Mouse (Mus musculus) ES-Bruce4 (cell line): ENCODE data around the gene Kif6. TPM values are rescaled to one million over a fixed set of nuclear protein-coding genes. Genes with fewer than 3 reads are reported as not detected.

ENCODE experiments used
- H3K27ac ChIP-seq: 2 replicates; pipeline ENCODE4 v1.5.1; 2012; ENCODE audit warnings: low read length, inconsistent platforms; ENCODE audit not compliant: insufficient read depth
- H3K27me3 ChIP-seq: 2 replicates; pipeline ENCODE4 v1.6.1; 2012; ENCODE audit warnings: mild to moderate bottlenecking, low read length, inconsistent platforms; ENCODE audit not compliant: control insufficient read depth, poor library complexity, insufficient read depth, severe bottlenecking
- H3K36me3 ChIP-seq: 2 replicates; pipeline ENCODE4 v1.6.1; 2012; ENCODE audit warnings: inconsistent platforms, mild to moderate bottlenecking, low read length, moderate library complexity; ENCODE audit not compliant: control insufficient read depth, poor library complexity, insufficient read depth, severe bottlenecking
- H3K4me1 ChIP-seq: one replicate; pipeline ENCODE4 v1.8.1; 2011; ENCODE audit warnings: low read length; ENCODE audit not compliant: control insufficient read depth, insufficient read depth
- H3K4me3 ChIP-seq: 2 replicates; pipeline ENCODE4 v1.5.1; 2011; ENCODE audit warnings: low read depth, mild to moderate bottlenecking, low read length
- H3K9ac ChIP-seq: 2 replicates; pipeline ENCODE4 v1.6.1; 2012; ENCODE audit warnings: low read depth, mild to moderate bottlenecking, inconsistent platforms; ENCODE audit not compliant: poor library complexity, severe bottlenecking
- H3K9me3 ChIP-seq: replicated peaks from 2 replicates; pipeline ENCODE4 v1.6.1; 2012; ENCODE audit warnings: mild to moderate bottlenecking, low read length, inconsistent platforms; ENCODE audit not compliant: control insufficient read depth, poor library complexity, insufficient read depth, severe bottlenecking
- CTCF ChIP-seq: IDR thresholded peaks from one replicate; pipeline ENCODE4 v1.8.1; 2011; ENCODE audit warnings: low read depth, low read length
- EP300 ChIP-seq: IDR thresholded peaks from 2 replicates; pipeline ENCODE4 v1.6.1; 2011; ENCODE audit warnings: low read depth, low read length; ENCODE audit not compliant: insufficient read depth
- POLR2A ChIP-seq: IDR thresholded peaks from one replicate; pipeline ENCODE4 v1.8.1; 2011; ENCODE audit warnings: low read length; ENCODE audit not compliant: insufficient read depth
- polyA plus RNA-seq: library from polyadenylated mRNA; stranded (reverse); fragments of >200 nt; gene quantifications from 2 replicates; pipeline ENCODE4 v1.2.4, GENCODE M21; 2011; ENCODE audit warnings: low read depth; ENCODE audit not compliant: missing spikeins, insufficient read depth, insufficient read length

The Kif6 gene
- polyA plus RNA-seq, 1 experiment: 2.3 TPM

DNA sequence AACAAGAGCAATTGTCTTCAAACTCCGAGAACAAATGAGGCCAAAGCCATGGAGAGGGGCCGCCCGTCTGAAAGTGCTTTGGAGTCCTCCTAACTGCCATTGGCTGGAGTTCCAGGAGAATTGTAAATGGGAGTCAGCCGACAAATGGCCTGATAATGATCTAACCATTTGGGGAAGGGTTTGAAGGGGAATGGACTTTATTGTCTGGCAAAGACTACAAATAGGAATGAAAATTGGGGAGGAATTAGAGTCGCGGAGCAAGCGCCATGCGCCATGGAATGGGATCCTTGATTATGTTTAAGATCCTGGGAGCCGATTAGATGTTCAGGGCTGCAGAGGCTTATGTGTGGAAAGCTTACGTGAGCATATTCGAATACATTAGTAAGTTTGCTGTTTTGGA is 146.3 kb downstream of the Kif6 start:
- Histone ChIP-seq H3K4me1 (no peaks in the 10 kb centered on the region), H3K27me3 (peaks cover 1% of the 10 kb centered on the region; the same call in 1 of the 2 replicates), H3K27ac (no peak overlapping the region), H3K4me3 (no peak overlapping the region), H3K9ac (no peak overlapping the region), H3K9me3 (no peaks in the 10 kb centered on the region), H3K36me3 (no peaks in the 10 kb centered on the region)
- no peak for TF ChIP-seq CTCF
- no peak for TF ChIP-seq POLR2A
- no peak for TF ChIP-seq EP300

DNA sequence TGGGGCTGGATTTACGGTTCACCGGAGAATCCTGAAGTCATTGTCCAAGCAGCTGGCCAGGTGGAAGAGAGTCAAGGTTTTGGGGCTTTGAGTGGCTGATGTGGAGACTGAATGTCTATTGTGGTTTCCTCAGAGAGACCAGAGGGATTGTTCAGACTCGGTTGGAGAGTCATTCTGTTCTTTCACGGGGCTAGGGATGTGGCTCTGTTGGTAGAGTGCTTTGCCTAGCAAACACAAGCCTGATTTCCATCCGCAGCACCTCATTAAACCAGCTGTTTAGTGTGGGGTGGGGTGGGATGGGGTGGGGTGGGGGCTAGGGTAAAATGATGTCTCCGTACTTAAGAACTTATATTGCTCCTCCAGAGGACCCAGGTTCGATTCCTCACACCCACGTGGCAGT is 146.9 kb downstream of the Kif6 start:
- Histone ChIP-seq H3K27ac (no peak overlapping the region), H3K4me3 (no peak overlapping the region), H3K9me3 (no peaks in the 10 kb centered on the region), H3K9ac (no peak overlapping the region), H3K27me3 (peaks cover 1% of the 10 kb centered on the region; the same call in 1 of the 2 replicates), H3K4me1 (no peaks in the 10 kb centered on the region), H3K36me3 (no peaks in the 10 kb centered on the region)
- TF ChIP-seq EP300 (no peak), CTCF (no peak), POLR2A (no peak)

DNA sequence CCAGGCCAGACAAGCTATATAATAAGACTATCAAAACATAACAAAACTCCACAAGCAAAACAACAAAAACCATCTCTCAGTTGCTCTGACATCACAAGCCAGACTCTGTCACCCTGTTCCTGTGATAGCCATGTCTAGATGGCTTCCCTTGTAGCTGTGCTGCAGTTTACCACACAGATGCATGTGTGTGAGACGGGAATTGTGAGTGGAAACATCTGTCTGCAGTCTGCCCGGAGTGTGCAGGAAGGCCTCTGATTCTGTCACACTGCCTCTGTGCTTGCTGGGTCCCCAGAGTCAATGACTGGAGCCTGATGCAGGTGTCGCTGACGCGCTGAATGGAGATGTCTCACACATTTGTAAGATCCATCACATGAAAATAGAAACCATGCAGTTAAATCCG is 150.0 kb downstream of the Kif6 start:
- H3K4me3 ChIP-seq: no peak overlapping the region
- H3K27me3 ChIP-seq: peaks cover 1% of the 10 kb centered on the region; the same call in 1 of the 2 replicates
- no peak overlapping the region for H3K27ac ChIP-seq

GRCm38 (mm10) chr17:49767717-49768370 is 152.9 kb downstream of the Kif6 start:
- Histone ChIP-seq H3K9me3 (no peaks in the 10 kb centered on the region), H3K4me3 (no peak overlapping the region), H3K9ac (no peak overlapping the region), H3K36me3 (no peaks in the 10 kb centered on the region), H3K27ac (no peak overlapping the region), H3K27me3 (peaks cover 1% of the 10 kb centered on the region; the same call in 1 of the 2 replicates), H3K4me1 (no peaks in the 10 kb centered on the region)
- TF ChIP-seq EP300 (no peak), CTCF (no peak), POLR2A (no peak)

More for the DNA sequence above, 150.0 kb downstream of the Kif6 start:
- H3K36me3 ChIP-seq: no peaks in the 10 kb centered on the region
- H3K4me1 ChIP-seq: no peaks in the 10 kb centered on the region
- H3K9ac ChIP-seq: no peak overlapping the region
- no peaks in the 10 kb centered on the region for H3K9me3 ChIP-seq
- no peak for TF ChIP-seq EP300
- no peak for TF ChIP-seq POLR2A
- TF ChIP-seq CTCF: no peak

DNA sequence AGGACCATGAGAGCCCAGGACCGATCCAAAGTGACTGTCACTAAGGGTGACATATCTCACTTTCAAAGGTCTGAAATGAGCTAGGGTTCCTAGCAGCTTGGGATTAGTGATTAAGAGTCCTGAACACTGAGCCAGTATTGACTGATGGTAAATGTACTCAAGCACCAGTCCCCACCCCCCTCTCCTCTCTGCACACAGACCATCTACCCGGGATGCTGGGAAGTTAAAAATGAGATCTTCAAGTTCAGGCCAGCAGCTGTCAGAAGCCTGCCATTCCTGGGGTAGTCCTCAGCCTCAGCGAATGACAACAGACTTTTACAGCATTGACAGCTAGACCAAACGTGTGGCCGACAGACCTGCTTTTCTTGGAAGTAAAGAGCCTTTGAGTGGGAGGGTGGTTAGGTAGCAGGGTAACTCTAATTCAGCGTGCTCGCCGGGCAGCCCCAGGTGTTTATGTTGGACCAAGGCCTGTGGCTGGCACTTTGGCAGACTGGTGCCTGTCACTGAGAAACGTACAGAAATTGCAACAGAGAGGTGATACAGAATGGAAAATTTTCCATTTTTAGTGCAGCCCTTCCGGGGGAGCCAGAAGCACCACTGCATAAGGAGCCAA is 156.9 kb downstream of the Kif6 start:
- no peaks in the 10 kb centered on the region for H3K27me3 ChIP-seq
- no peaks in the 10 kb centered on the region for H3K9me3 ChIP-seq
- no peaks in the 10 kb centered on the region for H3K36me3 ChIP-seq
- TF ChIP-seq EP300 (no peak), POLR2A (no peak), CTCF (no peak)
- H3K4me3 ChIP-seq: no peak overlapping the region
- no peaks in the 10 kb centered on the region for H3K4me1 ChIP-seq
- no peak overlapping the region for H3K27ac ChIP-seq
- H3K9ac ChIP-seq: no peak overlapping the region
